Mouse (Mus musculus) ES-E14 (cell line): ENCODE data around the gene BC005624. TPM values are rescaled to one million over a fixed set of nuclear protein-coding genes. Genes with fewer than 3 reads are reported as not detected.

Source experiments
- DNase-seq: peaks from one replicate; pipeline ENCODE4 v3.0.0-alpha.2; 2013; ENCODE audit warnings: low read depth, low spot score
- H3K27ac ChIP-seq: 2 replicates; pipeline ENCODE4 v1.5.1; 2012; ENCODE audit warnings: low read depth, mild to moderate bottlenecking, low read length, moderate library complexity, mixed read lengths; ENCODE audit not compliant: poor library complexity, insufficient read depth, severe bottlenecking
- H3K36me3 ChIP-seq: 2 replicates; pipeline ENCODE4 v1.6.1; 2012; ENCODE audit warnings: mild to moderate bottlenecking, low read length, moderate library complexity, mixed read lengths; ENCODE audit not compliant: control insufficient read depth, poor library complexity, insufficient read depth, severe bottlenecking
- H3K4me1 ChIP-seq, 2 experiments: fragments of 150-350 bp in 1 of 2; sonication (generic) in 1 of 2; 2 replicates each; pipeline ENCODE4 v1.6.1; 2012; ENCODE audit warnings: low read length in 2 of 2, mild to moderate bottlenecking in 1 of 2, mixed read lengths in 1 of 2; ENCODE audit not compliant: control insufficient read depth in 2 of 2, insufficient read depth in 2 of 2, poor library complexity in 1 of 2
- H3K4me3 ChIP-seq, 2 experiments: fragments of 150-350 bp in 1 of 2; sonication (generic) in 1 of 2; 2 replicates each; pipeline ENCODE4 v1.5.1; 2012; ENCODE audit warnings: low read length in 2 of 2, low read depth in 1 of 2, mild to moderate bottlenecking in 1 of 2, mixed read lengths in 1 of 2; ENCODE audit not compliant: insufficient read depth in 1 of 2, poor library complexity in 1 of 2, severe bottlenecking in 1 of 2
- H3K9ac ChIP-seq: 2 replicates; pipeline ENCODE4 v1.6.1; 2012; ENCODE audit warnings: low read depth, mild to moderate bottlenecking, low read length, mixed read lengths; ENCODE audit not compliant: poor library complexity, insufficient read depth, severe bottlenecking
- H3K9me3 ChIP-seq: fragments of 150-350 bp; sonication (generic); 2 replicates; pipeline ENCODE4 v1.6.1; 2012; ENCODE audit warnings: low read depth, mild to moderate bottlenecking, low read length; ENCODE audit not compliant: control insufficient read depth, insufficient read depth
- CHD2 ChIP-seq: IDR thresholded peaks from 2 replicates; pipeline ENCODE4 v1.6.1; 2014; ENCODE audit warnings: mild to moderate bottlenecking, low read depth, low read length, inconsistent platforms
- HCFC1 ChIP-seq: IDR thresholded peaks from 2 replicates; pipeline ENCODE4 v1.6.1; 2012; ENCODE audit warnings: low read length, inconsistent platforms, borderline replicate concordance; ENCODE audit not compliant: insufficient read depth
- MAFK ChIP-seq: IDR thresholded peaks from 2 replicates; pipeline ENCODE4 v1.6.1; 2014; ENCODE audit warnings: mild to moderate bottlenecking, low read depth, low read length, inconsistent platforms; ENCODE audit not compliant: insufficient read depth
- ZC3H11A ChIP-seq: IDR thresholded peaks from 2 replicates; pipeline ENCODE4 v1.6.1; 2012; ENCODE audit warnings: low read depth, mild to moderate bottlenecking, inconsistent platforms, low read length, borderline replicate concordance
- ZNF384 ChIP-seq: IDR thresholded peaks from 2 replicates; pipeline ENCODE4 v1.6.1; 2012; ENCODE audit warnings: low read depth, low read length, inconsistent platforms
- in situ Hi-C, 2 experiments: fragments of 600-800 bp; cut with MboI; formaldehyde crosslinking; loops; one replicate each; pipeline ENCODE4 v1.15.1; 2025; ENCODE audit warnings: low sequenced_read_pairs in 2 of 2, inconsistent platforms in 1 of 2; ENCODE audit not compliant: unreplicated experiment in 2 of 2
- total RNA-seq: library from RNA; depleted of rRNA; stranded (reverse); fragments of 300-350 nt; gene quantifications from 2 replicates; pipeline ENCODE4 v1.2.3, GENCODE M21; 2012

Gene BC005624
- total RNA-seq, 1 experiment, result 36.6 TPM

GRCm38 (mm10) chr2:31023940-31024339 lies 41.9 kb upstream of the BC005624 start:
- H3K4me1 ChIP-seq, result peaks cover 0 to 2% of the 10 kb centered on the region in 2 experiments; a peak in 2 of 4 replicates
- TF ChIP-seq ZC3H11A (no peak), CHD2 (no peak), HCFC1 (no peak), ZNF384 (no peak), MAFK (no peak)
- no peak overlapping the region for H3K9ac ChIP-seq
- in situ Hi-C loops, result no loop called here
- no peak for DNase-seq
- H3K36me3 ChIP-seq, result peaks cover 8% of the 10 kb centered on the region; the same call in 1 of the 2 replicates
- no peaks in the 10 kb centered on the region for H3K9me3 ChIP-seq
- H3K4me3 ChIP-seq, result no peak overlapping the region
- no peak overlapping the region for H3K27ac ChIP-seq

- H3K4me1 ChIP-seq, result no peaks in the 10 kb centered on the region
- DNase-seq, result no peak
- TF ChIP-seq ZC3H11A, result no peak
- no peak for TF ChIP-seq MAFK
- TF ChIP-seq CHD2, result no peak
- TF ChIP-seq HCFC1, result no peak
- no peak for TF ChIP-seq ZNF384
- H3K9ac ChIP-seq, result no peak overlapping the region
- H3K36me3 ChIP-seq, result no peaks in the 10 kb centered on the region
- H3K27ac ChIP-seq, result no peak overlapping the region
- in situ Hi-C loops, result no loop called here
- no peaks in the 10 kb centered on the region for H3K9me3 ChIP-seq
- no peak overlapping the region for H3K4me3 ChIP-seq
Observed at GRCm38 (mm10) chr2:31020202-31020601, 38.2 kb upstream of the BC005624 start.

- no peak overlapping the region for H3K4me3 ChIP-seq
- H3K9ac ChIP-seq, result no peak overlapping the region
- in situ Hi-C loops, result no loop called here
- no peaks in the 10 kb centered on the region for H3K36me3 ChIP-seq
- H3K9me3 ChIP-seq, result no peaks in the 10 kb centered on the region
- H3K4me1 ChIP-seq, result no peaks in the 10 kb centered on the region
- no peak for TF ChIP-seq ZNF384
- no peak for TF ChIP-seq CHD2
- DNase-seq, result no peak
- no peak overlapping the region for H3K27ac ChIP-seq
Observed at GRCm38 (mm10) chr2:31019011-31019410, 37.0 kb upstream of the BC005624 start.

GRCm38 (mm10) chr2:31018519-31018918 lies 36.5 kb upstream of the BC005624 start:
- Histone ChIP-seq H3K9ac (no peak overlapping the region), H3K4me3 (no peak overlapping the region), H3K27ac (no peak overlapping the region), H3K9me3 (no peaks in the 10 kb centered on the region), H3K36me3 (no peaks in the 10 kb centered on the region), H3K4me1 (no peaks in the 10 kb centered on the region)
- in situ Hi-C loops, result no loop called here
- DNase-seq, result no peak
- no peak for TF ChIP-seq MAFK
- TF ChIP-seq HCFC1, result no peak
- TF ChIP-seq CHD2, result no peak
- TF ChIP-seq ZNF384, result no peak
- TF ChIP-seq ZC3H11A, result no peak

GRCm38 (mm10) chr2:31017625-31018317 lies 35.8 kb upstream of the BC005624 start:
- in situ Hi-C loops, result no loop called here
- TF ChIP-seq MAFK (no peak), HCFC1 (no peak), CHD2 (no peak), ZNF384 (no peak), ZC3H11A (no peak)

More at GRCm38 (mm10) chr2:31017625-31018317, 35.8 kb upstream of the BC005624 start:
- Histone ChIP-seq H3K4me1 (no peaks in the 10 kb centered on the region; a peak in 1 of 4 replicates), H3K4me3 (no peak overlapping the region), H3K9ac (no peak overlapping the region), H3K36me3 (no peaks in the 10 kb centered on the region), H3K9me3 (no peaks in the 10 kb centered on the region), H3K27ac (no peak overlapping the region)
- no peak for DNase-seq
